Mouse (Mus musculus) embryo, embryonic 9.5 days (tissue): Measurements from ENCODE around the gene Gtf2h3.

Experiments used
- DNase-seq: peaks from one replicate; pipeline ENCODE4 v3.0.0-alpha.2; 2017; ENCODE audit errors: extremely low spot score

The Gtf2h3 gene

DNA sequence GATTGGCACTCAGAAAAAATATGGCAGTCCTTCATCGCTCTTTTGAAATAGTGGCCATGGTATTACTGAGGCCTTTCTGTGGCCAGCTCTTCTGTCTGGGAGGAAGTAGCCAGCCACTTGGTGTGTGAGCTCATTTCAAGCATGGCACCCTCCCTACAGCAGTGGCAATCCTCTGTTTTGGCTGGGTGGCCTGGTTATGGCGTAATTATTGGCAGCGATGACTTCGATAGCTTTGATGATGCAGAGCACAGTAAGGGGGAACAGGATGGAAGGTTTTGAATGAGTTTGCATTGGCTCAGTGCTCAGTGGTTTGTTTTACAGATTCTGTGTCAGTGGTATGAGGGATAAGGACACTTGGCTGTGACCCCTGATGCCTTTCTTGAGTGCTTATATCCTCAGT is 57.8 kb downstream of the Gtf2h3 start:
- DNase-seq = no peak

DNA sequence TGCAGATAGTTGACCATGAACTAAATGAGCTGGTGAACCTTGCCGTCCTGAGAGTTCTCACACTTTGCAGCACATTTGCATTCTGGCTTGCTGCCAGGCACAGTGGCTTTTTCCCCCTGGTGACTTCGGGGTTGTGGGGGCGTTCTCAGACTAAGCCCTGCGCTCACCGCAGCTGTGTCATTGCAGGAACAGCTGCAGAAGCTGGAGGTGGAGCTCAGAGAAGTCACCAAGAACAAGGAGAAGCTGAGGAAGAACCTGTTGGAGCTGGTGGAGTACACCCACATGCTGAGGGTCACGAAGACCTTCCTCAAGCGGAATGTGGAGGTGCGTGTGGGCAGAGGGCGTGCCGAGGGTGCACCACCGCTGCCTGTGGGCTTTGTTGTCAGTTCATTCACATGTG is 58.4 kb downstream of the Gtf2h3 start:
- no peak for DNase-seq

DNA sequence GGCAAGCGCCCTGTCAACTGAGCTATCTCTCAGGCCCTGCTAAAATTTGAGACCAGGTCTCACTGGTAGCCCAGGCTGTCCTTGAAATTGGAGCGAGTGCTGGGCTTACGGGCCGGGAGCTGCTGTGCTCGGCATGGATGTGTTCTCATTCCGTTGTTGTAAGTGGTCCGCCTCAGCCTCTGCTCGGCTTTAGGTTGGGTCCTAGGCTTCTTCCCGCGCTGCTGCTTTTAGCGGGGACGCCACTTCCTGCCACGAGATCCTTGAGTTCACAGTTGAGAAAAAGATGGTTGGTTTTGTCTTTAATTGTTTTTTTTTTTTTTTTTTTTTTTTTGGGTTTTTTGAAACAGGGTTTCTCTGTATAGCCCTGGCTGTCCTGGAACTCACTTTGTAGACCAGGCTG is 58.9 kb downstream of the Gtf2h3 start:
- no peak for DNase-seq
